Mouse (Mus musculus) heart, adult 2 months (tissue): ENCODE results near the gene Sim2.

Source experiments
- CTCF ChIP-seq: fragments of 200-600 bp; IDR thresholded peaks from 2 replicates; pipeline ENCODE4 v1.8.1; 2022; ENCODE audit warnings: antibody characterized with exemption, mild to moderate bottlenecking, moderate library complexity
- POLR2A ChIP-seq: fragments of 200-500 bp; IDR thresholded peaks from 2 replicates; pipeline ENCODE4 v1.6.1; 2011; ENCODE audit warnings: mild to moderate bottlenecking, low read depth, low read length, control low read depth; ENCODE audit not compliant: insufficient read depth

- TF ChIP-seq POLR2A (no peak), CTCF (no peak)
Measured at GRCm38 (mm10) chr16:94059820-94060219, 24.9 kb upstream of the Sim2 start.
